Mouse (Mus musculus) urinary bladder, postnatal 4 days (tissue): ENCODE measurements around the gene Fbxo45.
"Not testable (repeated sequence)": the region's sequence is repeated elsewhere in the genome, so short reads cannot be mapped to it uniquely, and the experiment has no call there.

Experiments used
- DNase-seq, 2 experiments: peaks; one replicate each; pipeline ENCODE4 v3.0.0; 2021 to 2022; ENCODE audit warnings: low spot score in 2 of 2

Fbxo45 gene

GRCm38 (mm10) chr16:32246952-32247370 is at the start of gene Fbxo45, which contains the start of gene Wdr53:
Gene Fbxo45, minus strand, starts transcription at chr16:32247158.
Gene Wdr53, plus strand, starts transcription at chr16:32247227.
- peak; percentile 96 to 97 for DNase-seq

DNA sequence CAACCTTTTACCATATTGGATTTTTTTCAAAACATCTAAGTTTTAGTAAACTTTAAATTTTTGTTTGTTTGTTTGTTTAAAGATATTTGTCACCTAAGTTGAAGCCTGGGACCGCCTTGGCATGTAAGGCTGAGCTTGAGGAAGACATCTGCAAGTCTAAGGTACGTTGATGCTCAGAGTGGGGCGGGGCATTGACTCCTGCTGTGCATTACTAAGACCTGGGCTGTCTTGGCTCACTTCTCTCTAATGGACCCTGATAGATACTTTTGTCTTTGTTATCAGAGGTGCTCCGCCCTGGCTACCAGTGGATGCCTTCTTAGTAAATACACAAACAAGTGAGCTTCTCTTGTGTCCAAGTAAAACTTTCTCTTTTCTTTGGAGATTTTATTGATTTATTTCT is 44.9 kb upstream of the Fbxo45 start:
- DNase-seq: no peak

- DNase-seq: no peak
Measured at GRCm38 (mm10) chr16:32282608-32283007, 35.6 kb upstream of the Fbxo45 start.

DNA sequence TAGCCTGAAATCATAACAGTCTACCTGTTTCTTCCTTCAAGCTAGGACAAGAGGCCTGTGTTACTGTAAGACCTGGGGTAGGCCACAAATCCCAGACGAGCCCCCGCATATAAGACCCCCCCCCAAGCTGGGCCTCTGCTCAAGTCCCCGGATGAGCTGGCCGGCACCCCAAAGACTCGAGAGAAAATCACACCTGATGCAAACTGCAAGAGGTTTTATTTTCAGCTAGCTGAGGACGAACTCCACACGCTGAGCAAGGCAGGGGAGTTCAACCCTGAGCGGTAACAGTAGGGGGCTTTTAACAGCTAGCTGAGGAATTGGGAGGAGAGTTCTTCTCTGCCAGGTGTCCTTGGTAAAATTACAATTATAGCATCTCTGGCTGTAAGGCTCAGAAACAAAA is 33.3 kb upstream of the Fbxo45 start:
- no peak for DNase-seq

DNA sequence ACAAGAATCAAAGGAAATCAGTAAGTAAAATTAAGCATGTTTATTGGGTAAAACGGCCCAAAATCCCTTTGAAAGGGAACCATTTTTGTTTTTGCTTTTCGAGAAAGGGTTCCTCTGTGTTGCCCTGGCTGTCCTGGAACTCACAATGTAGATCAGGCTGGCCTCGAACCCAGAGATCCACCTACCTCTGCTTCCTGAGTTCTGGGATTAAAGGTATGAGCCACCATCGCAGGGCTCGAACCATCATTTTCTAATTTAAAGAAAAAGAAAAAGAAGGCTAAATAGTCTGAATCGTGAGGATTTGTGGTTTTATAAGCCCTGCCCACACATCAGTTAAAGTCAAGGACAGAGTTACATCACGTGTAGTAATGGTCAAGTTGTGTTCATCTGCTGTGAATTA is 31.4 kb upstream of the Fbxo45 start:
- no peak for DNase-seq

DNA sequence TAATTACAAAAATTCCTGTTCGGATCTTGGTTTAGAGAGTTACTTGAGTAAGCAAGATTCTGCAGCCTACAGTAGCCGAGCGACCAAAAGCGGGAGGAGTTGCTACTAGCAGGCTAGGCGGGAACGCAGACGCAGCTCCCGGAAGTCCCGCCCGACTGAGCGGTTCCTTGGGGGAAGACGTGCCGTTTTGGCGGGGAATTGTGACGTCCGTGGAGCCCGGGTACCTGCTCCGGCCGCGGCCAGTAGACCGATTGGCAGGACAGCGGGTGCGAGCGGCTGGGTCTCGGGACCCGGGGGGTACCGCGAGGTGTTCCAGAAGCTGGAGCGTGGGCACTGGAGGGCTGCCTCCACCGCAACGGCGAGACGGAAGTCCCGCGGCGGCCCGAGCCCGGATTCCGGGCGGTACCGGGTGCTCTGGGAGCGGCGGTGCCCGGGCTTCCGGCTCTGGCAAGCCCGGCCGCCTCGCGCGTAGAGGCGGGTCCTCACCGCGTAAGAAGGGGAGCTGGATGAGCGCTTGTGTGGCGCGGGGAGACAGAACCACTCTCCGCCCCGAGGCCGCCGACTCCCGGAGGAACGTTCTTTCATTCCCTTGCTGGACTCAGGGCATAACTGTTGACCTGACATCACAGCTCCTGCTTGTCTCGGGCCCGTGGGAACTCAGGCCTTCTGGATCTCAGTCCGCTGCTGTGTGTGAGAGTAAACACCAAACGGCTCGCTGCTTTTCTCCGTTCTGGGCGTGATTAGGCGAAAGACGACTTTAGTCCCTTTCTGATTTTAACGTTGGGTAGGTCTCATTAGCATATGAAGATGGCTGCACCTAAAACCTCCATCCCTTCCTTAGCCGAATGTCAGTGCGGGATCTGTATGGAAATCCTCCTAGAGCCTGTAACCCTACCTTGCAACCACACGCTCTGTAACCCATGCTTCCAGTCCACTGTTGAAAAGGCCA is 30.6 kb upstream of the Fbxo45 start, which contains the start of gene Rnf168:
TSS of gene Rnf168 (plus strand) at position 152 of the 949 bp plus-strand sequence.
- peak; percentile 84 to 88 for DNase-seq

- no peak for DNase-seq
Measured at GRCm38 (mm10) chr16:32275830-32276229, 28.9 kb upstream of the Fbxo45 start.

DNA sequence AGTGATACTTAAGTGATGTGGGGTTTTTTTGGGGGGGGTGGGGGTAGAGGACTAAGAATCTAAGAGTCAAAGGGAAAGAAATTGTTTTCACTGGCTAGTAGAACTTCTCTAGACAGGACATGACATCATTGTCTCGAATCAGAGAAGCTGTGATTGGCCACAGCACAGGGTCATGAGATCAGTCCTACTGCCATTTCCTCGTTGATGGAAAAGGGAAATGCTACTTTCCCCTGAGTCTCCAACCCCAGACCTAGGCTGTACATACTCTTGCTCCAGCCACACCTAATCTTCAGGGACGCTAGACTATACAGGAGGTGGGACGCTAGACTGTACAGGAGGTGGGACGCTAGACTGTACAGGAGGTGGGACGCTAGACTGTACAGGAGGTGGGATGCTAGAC is 28.1 kb upstream of the Fbxo45 start:
- DNase-seq: no peak

GRCm38 (mm10) chr16:32273338-32273737 is 26.4 kb upstream of the Fbxo45 start:
- no peak for DNase-seq

- DNase-seq: no peak
Measured at GRCm38 (mm10) chr16:32271291-32271690, 24.3 kb upstream of the Fbxo45 start, which contains the start of gene Smco1. Gene Smco1, plus strand, starts transcription at chr16:32271468.

DNA sequence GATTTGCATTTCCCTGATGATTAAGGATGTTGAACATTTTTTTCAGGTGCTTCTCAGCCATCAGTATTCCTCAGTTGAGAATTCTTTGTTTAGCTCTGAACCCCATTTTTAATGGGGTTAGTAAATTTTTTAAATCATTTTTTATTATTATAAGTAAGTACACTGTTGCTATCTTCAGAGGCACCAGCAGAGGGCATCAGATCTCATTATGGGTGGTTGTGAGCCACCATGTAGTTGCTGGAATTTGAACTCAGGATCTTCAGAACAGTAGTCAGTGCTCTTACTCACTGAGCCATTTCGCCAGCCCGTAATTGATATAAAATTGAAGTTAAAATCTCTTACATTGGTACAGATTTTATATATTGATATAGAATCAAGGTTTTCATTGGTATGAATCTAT is 17.3 kb upstream of the Fbxo45 start:
- not testable (repeated sequence) for DNase-seq

GRCm38 (mm10) chr16:32246351-32246791 is 587 bp downstream of the Fbxo45 start:
- DNase-seq: peak in 1 of 2 experiments; percentile 61

GRCm38 (mm10) chr16:32243901-32244300 is 3.1 kb downstream of the Fbxo45 start:
- DNase-seq: no peak

DNA sequence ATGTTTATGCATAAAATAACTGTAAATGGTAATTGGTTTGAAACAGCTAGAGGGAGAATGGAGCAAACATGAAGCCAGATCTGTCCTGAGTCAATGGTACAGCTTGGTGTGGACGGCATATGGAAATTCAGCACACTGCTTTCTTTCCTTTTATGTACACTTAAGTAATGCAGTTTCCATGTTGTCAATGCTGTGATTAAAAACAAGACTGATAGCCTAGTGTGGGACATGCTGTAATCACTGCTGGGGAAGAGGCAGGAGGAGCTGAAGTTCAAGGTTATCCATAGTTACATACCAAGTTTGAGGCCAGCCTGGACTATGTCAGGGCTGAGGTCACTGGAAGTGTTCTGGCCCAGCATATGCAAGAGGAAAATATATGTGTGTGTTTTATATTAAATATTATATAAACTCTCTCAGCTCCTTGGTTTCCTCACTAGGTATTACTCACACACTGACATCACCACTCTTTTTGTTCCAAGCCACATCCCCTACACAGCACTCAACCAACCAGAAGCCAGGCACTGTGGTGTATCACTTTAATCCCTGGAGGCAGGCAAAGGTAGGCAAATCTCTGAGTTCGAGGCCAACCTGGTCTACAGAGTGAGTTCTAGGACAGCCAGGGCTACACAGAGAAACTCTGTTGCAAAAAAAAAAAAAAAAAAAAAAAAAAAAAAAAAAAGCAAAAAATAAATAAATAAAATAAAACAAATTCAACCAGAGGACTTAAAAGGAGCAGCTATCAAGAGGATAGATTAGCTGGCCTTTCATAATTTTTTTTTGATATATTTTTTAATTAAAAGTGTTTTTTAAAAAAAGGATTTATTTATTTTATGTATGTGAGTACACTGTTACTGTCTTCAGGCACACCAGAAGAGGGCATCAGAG is 7.3 kb downstream of the Fbxo45 start:
- no peak for DNase-seq

DNA sequence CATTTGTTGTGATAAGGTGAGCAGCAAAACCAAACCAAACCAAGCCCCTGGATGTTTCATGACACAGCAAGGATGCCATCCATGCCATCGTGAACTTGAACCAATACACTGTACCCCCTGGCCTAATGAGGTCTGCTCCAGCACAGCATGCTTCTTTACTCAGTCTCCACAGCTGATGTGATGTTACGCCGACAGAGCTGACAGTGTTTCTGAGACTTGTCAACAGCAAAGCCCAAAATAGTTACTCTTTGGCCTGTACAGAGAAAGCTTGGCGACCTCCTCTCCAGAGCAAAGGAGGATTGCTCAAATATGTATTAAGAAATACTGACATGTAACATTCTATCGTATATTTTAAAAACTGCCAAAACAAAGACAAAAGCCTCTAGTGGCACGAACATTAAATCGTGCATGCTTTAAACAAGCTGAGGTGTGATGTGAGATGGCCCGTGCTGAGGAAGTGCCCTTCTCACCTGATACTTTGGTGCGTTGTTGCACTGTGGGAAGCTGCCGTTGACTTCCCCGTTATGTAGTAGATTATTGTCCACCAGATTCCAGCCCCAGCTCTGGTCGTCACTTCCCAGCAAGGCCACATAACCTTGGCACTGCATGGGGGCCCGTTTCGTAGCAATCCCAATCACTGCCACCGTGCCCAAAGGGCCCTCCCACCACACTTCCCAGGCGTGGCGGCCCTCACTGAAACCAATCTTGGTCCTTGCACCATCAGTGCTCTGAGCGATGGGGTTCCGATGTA is 8.9 kb downstream of the Fbxo45 start:
- no peak for DNase-seq

DNA sequence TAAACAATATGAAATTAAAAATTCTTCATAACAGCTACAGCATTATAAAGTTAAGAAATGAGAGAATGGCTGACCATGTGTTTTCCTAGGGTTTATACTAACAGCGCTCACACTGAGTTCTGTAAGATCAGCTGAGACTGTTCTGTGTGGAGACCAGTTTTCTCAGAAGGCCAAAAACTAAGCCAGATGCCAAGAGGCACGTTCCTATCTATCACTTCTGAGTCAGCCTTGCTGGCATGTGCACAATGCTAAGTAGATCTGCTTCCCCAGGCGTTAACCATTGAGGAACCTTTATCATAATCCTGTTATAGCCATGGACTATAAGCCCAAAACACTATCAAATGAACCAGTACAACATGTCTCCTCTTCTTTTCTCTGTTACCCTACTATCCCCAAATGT is 14.9 kb downstream of the Fbxo45 start:
- not testable (repeated sequence) for DNase-seq

DNA sequence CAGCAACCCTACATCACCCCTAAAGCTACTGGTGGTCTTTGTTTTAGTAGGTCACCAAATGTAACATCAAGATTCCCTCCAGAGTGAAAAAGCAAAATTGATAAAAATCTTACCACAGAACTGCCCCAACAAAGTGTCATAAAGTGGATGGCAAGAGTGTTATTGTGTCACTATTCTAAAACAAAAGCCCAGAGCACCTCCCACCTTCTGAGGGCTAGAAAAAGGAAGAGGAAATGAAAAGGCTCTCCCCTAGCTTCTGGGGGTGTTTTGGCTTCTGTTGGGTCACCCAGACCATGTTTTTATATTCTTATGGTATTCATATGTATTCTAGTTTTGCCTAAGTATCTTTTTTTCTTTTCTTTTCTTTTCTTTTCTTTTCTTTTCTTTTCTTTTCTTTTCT is 24.6 kb downstream of the Fbxo45 start:
- DNase-seq: no peak

DNA sequence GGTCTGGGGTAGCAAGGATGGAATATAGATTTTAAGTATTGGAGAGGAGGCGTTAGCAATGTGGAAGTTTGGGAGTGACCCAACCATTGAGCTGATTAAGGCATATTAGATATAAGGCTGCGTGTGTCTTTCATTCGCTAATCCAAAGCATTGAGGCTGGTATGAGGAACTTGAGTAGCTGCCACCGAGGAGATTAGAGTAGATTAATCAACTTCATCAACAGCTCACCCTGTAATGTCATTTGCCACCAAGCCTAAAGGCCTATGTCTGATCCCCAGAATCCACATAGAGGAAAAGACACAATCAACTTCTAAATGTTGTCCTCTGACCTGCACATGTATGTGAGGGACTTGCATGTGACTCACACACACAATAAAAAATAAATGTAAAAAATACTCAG is 25.2 kb downstream of the Fbxo45 start:
- DNase-seq: no peak

GRCm38 (mm10) chr16:32214804-32215576 is 32.0 kb downstream of the Fbxo45 start:
- DNase-seq: no peak

GRCm38 (mm10) chr16:32214156-32214555 is 32.8 kb downstream of the Fbxo45 start:
- no peak for DNase-seq

DNA sequence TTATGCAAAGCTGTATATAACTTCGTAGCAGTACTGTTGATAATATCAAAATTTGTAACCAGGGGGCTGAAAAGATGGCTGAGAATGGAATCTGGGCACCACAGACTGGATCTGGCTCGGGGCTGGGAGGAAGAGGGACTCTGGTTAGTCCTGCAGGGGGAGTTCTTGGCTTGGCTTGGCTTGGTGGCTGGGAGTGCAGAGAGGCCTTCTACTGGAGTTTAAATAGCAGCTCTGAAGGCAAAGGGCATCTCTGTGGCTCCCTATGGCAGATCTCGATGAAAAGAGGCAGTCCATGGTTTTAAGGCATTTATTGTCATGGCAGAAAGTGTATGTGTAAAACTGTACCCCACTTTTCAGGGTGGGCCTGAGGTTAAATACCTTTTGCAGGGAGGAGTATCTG is 42.1 kb downstream of the Fbxo45 start:
- DNase-seq: no peak
